8 mouse cellular contexts compared by ENCODE assay signal in genomic region chr15:100039001-100039701, GRCm38 (mm10). TPM values are rescaled to one million over a fixed set of nuclear protein-coding genes. Genes with fewer than 3 reads are reported as not detected.
DNase-seq lines count a peak whose midpoint lies in the region; ATAC-seq and TF ChIP-seq lines count a peak whose summit lies in the region.

No protein-coding gene starts in this region.

- no peak for TF ChIP-seq CTCF in liver, adult 2 months (IDR thresholded peaks at IDR 0.05; ENCODE audit: low read depth, low read length)
- TF ChIP-seq CTCF in midbrain, postnatal 0 days (IDR thresholded peaks at IDR 0.05): 0 out of 2 replicates have a peak, but pooled peaks have one; percentile 6

- ATAC-seq in activated CD4-positive, CD25-positive, alpha-beta regulatory T cell, adult 4 months: peak; percentile 34
- peak; percentile 78 for ATAC-seq in midbrain, postnatal 0 days (ENCODE audit: low FRiP score)
- ATAC-seq in stomach, embryonic 15.5 days (ENCODE audit: insufficient read depth, low FRiP score, low read depth): no peak; the same call in 1 of the 2 replicates

- under 1% methylated on average over 34 of the region's 36 CpGs for WGBS in liver, adult 2 months
- under 1% methylated on average over 33 of the region's 36 CpGs for WGBS in midbrain, postnatal 0 days
- WGBS in stomach, embryonic 15.5 days: under 1% methylated on average over 36 of the region's 36 CpGs

- peak overlapping the region; percentile 53 for H3K4me2 ChIP-seq in midbrain, postnatal 0 days (ENCODE audit: low read depth, low read length, poor library complexity, severe bottlenecking)
- H3K4me2 ChIP-seq in stomach, embryonic 15.5 days: peak overlapping the region; percentile 73

- peaks cover 5% of the 10 kb centered on the region for H3K4me1 ChIP-seq in liver, adult 2 months (ENCODE audit: control insufficient read depth, insufficient read depth, low read length)
- H3K4me1 ChIP-seq in midbrain, postnatal 0 days (ENCODE audit: insufficient read depth, low read length): peaks cover 9% of the 10 kb centered on the region; the same call in 1 of the 2 replicates
- H3K4me1 ChIP-seq in stomach, embryonic 15.5 days: peaks cover 19% of the 10 kb centered on the region

- H3K36me3 ChIP-seq in liver, adult 2 months (ENCODE audit: control insufficient read depth, insufficient read depth, low read length): no peaks in the 10 kb centered on the region
- H3K36me3 ChIP-seq in midbrain, postnatal 0 days (ENCODE audit: insufficient read depth, low read length): no peaks in the 10 kb centered on the region
- no peaks in the 10 kb centered on the region for H3K36me3 ChIP-seq in stomach, embryonic 15.5 days

- H3K9me3 ChIP-seq in midbrain, postnatal 0 days (ENCODE audit: low read length): no peaks in the 10 kb centered on the region
- no peaks in the 10 kb centered on the region for H3K9me3 ChIP-seq in stomach, embryonic 15.5 days

- peaks cover 18% of the 10 kb centered on the region for H3K79me2 ChIP-seq in liver, adult 2 months (ENCODE audit: control insufficient read depth, insufficient read depth, low read length)

- no peaks in the 10 kb centered on the region for H3K27me3 ChIP-seq in liver, adult 2 months (ENCODE audit: control insufficient read depth, insufficient read depth, low read length)
- no peaks in the 10 kb centered on the region; the same call in 1 of the 2 replicates for H3K27me3 ChIP-seq in midbrain, postnatal 0 days (ENCODE audit: insufficient read depth, low read length)
- no peaks in the 10 kb centered on the region for H3K27me3 ChIP-seq in stomach, embryonic 15.5 days (replicated peaks)

- no peak for TF ChIP-seq POLR2A in liver, adult 2 months (IDR thresholded peaks at IDR 0.05; ENCODE audit: extremely low read depth, insufficient read depth, low read length)

- peak overlapping the region; percentile 98 for H3K9ac ChIP-seq in liver, adult 2 months (ENCODE audit: low read depth, low read length)
- H3K9ac ChIP-seq in midbrain, postnatal 0 days (replicated peaks; ENCODE audit: low read length, poor library complexity, severe bottlenecking): peak overlapping the region; percentile 100
- H3K9ac ChIP-seq in stomach, embryonic 15.5 days: peak overlapping the region; percentile 86

- DNase-seq in 416B (ENCODE audit: low read depth): peak; percentile 80
- peak; percentile 84 for DNase-seq in embryo, embryonic 11 days
- DNase-seq in heart, adult 8-10 months (ENCODE audit: low spot score): peak; percentile 48
- DNase-seq in kidney, adult 18-20 months: peak; percentile 69
- DNase-seq in liver, adult 2 months (ENCODE audit: extremely low read depth, low read depth, low spot score): peak; percentile 40
- peak; percentile 58 for DNase-seq in midbrain, postnatal 0 days (ENCODE audit: low spot score)

- H3K4me3 ChIP-seq in liver, adult 2 months (ENCODE audit: insufficient read depth, low read depth, low read length): peak overlapping the region; percentile 94
- peak overlapping the region; percentile 96 for H3K4me3 ChIP-seq in midbrain, postnatal 0 days (ENCODE audit: low read depth, low read length)
- H3K4me3 ChIP-seq in stomach, embryonic 15.5 days (replicated peaks): peak overlapping the region; percentile 84

- peak overlapping the region; percentile 82 for H3K27ac ChIP-seq in liver, adult 2 months (replicated peaks; ENCODE audit: insufficient read depth, low read depth, low read length)
- H3K27ac ChIP-seq in midbrain, postnatal 0 days (ENCODE audit: low read depth, low read length): peak overlapping the region; percentile 99
- H3K27ac ChIP-seq in stomach, embryonic 15.5 days: peak overlapping the region; percentile 94

RNA-seq across cellular contexts. Expression of gene Dip2b, which starts 0.7 kb away (rescaled TPM):
- polyA plus RNA-seq in activated CD4-positive, CD25-positive, alpha-beta regulatory T cell, adult 4 months (2017; shearing (Covaris generic)): 10 to 100 TPM; 16.8 to 18.2 TPM
- total RNA-seq in heart, adult 8-10 months (2022): 10 to 100 TPM; 19.1 to 25.3 (median 21.9) TPM
- 3.1 and 5.3 TPM in 2 replicates for total RNA-seq in liver, adult 2 months (2014; rRNA removed)
- polyA plus RNA-seq in liver, adult 2 months (2012; rRNA removed): 2.0 TPM in 2 replicates
- 44.1 and 44.8 TPM in 2 replicates for total RNA-seq in midbrain, postnatal 0 days (2014; rRNA removed)
- 8.0 and 10.5 TPM in 2 replicates for polyA plus RNA-seq in midbrain, postnatal 0 days (2015; fragmentation: Nextera tagmentation; extraction: Ambion mirVana)
- 9.8 and 10.6 TPM in 2 replicates for polyA plus RNA-seq in stomach, embryonic 15.5 days (2015; fragmentation: Nextera tagmentation; extraction: Ambion mirVana)
